Mouse (Mus musculus): ENCODE data around the gene Dph6.
"Not testable (repeated sequence)": the region's sequence is repeated elsewhere in the genome, so short reads cannot be mapped to it uniquely, and the experiment has no call there.

Dph6 gene

GRCm38 (mm10) chr2:114654365-114655239, at the start of gene Dph6:
TSS of gene Dph6 (minus strand) at chr2:114654964.
- DNase-seq: peak; percentile 85

GRCm38 (mm10) chr2:114700966-114701685, 46.4 kb upstream of the Dph6 start:
- no peak for DNase-seq

- no peak for DNase-seq
Measured at GRCm38 (mm10) chr2:114691607-114692006, 36.8 kb upstream of the Dph6 start.

- DNase-seq: no peak
Measured at GRCm38 (mm10) chr2:114687483-114687882, 32.7 kb upstream of the Dph6 start.

GRCm38 (mm10) chr2:114687081-114687480, 32.3 kb upstream of the Dph6 start:
- DNase-seq: no peak

GRCm38 (mm10) chr2:114673831-114674230, 19.1 kb upstream of the Dph6 start:
- DNase-seq: no peak

- no peak for DNase-seq
Measured at GRCm38 (mm10) chr2:114670983-114671382, 16.2 kb upstream of the Dph6 start.

- no peak for DNase-seq
Measured at GRCm38 (mm10) chr2:114658954-114659353, 4.2 kb upstream of the Dph6 start.

- no peak for DNase-seq
Measured at GRCm38 (mm10) chr2:114646240-114646639, 8.5 kb downstream of the Dph6 start.

GRCm38 (mm10) chr2:114643832-114644231, 10.9 kb downstream of the Dph6 start:
- no peak for DNase-seq

GRCm38 (mm10) chr2:114624683-114625082, 30.1 kb downstream of the Dph6 start:
- DNase-seq: no peak

GRCm38 (mm10) chr2:114622550-114622939, 32.2 kb downstream of the Dph6 start:
- DNase-seq: no peak

GRCm38 (mm10) chr2:114621781-114622549, 32.8 kb downstream of the Dph6 start:
- DNase-seq: no peak

- DNase-seq: no peak
Measured at GRCm38 (mm10) chr2:114611576-114611975, 43.2 kb downstream of the Dph6 start.

- no peak for DNase-seq
Measured at GRCm38 (mm10) chr2:114610110-114610509, 44.7 kb downstream of the Dph6 start.

GRCm38 (mm10) chr2:114605202-114605601, 49.6 kb downstream of the Dph6 start:
- DNase-seq: not testable (repeated sequence)

GRCm38 (mm10) chr2:114601174-114601573, 53.6 kb downstream of the Dph6 start:
- no peak for DNase-seq

- DNase-seq: no peak
Measured at GRCm38 (mm10) chr2:114599793-114600192, 55.0 kb downstream of the Dph6 start.

- DNase-seq: no peak
Measured at GRCm38 (mm10) chr2:114593393-114593792, 61.4 kb downstream of the Dph6 start.

GRCm38 (mm10) chr2:114580714-114581113, 74.0 kb downstream of the Dph6 start:
- DNase-seq: no peak

GRCm38 (mm10) chr2:114543000-114543622, 111.7 kb downstream of the Dph6 start:
- no peak for DNase-seq

- DNase-seq: no peak
Measured at GRCm38 (mm10) chr2:114542325-114542724, 112.4 kb downstream of the Dph6 start.

- peak; percentile 14 for DNase-seq
Measured at GRCm38 (mm10) chr2:114540416-114540815, 114.3 kb downstream of the Dph6 start.

Data from cerebellum, adult 11-12 months (tissue).